Mouse (Mus musculus) kidney, embryonic 14.5 days (tissue): Measurements from ENCODE around the gene Gemin6. TPM values are rescaled to one million over a fixed set of nuclear protein-coding genes. Genes with fewer than 3 reads are reported as not detected.
"Not testable (repeated sequence)": the region's sequence is repeated elsewhere in the genome, so short reads cannot be mapped to it uniquely, and the experiment has no call there.

ENCODE experiments used
- ATAC-seq: fragments of 200-750 bp; cut with Nextera tagmentation; 2 replicates; pipeline ENCODE4 v1.8.0; 2017; ENCODE audit warnings: moderate number of reproducible peaks, mild to moderate bottlenecking, moderate TSS enrichment, moderate library complexity; ENCODE audit not compliant: low FRiP score, low TSS enrichment
- H3K27ac ChIP-seq: fragments of 300-500 bp; sonication (generic); 2 replicates; pipeline ENCODE4 v1.5.1; 2014; ENCODE audit warnings: low read depth, mild to moderate bottlenecking, low read length, moderate library complexity, mixed read lengths
- H3K27me3 ChIP-seq: fragments of 300-500 bp; sonication (generic); 2 replicates; pipeline ENCODE4 v1.6.1; 2014; ENCODE audit warnings: mild to moderate bottlenecking, low read length; ENCODE audit not compliant: control insufficient read depth, insufficient read depth
- H3K36me3 ChIP-seq: fragments of 300-500 bp; sonication (generic); 2 replicates; pipeline ENCODE4 v1.6.1; 2014; ENCODE audit warnings: low read length, mixed read lengths; ENCODE audit not compliant: control insufficient read depth, insufficient read depth
- H3K4me1 ChIP-seq: fragments of 300-500 bp; sonication (generic); 2 replicates; pipeline ENCODE4 v1.6.1; 2014; ENCODE audit warnings: low read length, mixed read lengths; ENCODE audit not compliant: control insufficient read depth, insufficient read depth
- H3K4me2 ChIP-seq: fragments of 300-500 bp; sonication (generic); replicated peaks from 2 replicates; pipeline ENCODE4 v1.6.1; 2014; ENCODE audit warnings: low read depth, mild to moderate bottlenecking, low read length
- H3K4me3 ChIP-seq: fragments of 300-500 bp; sonication (generic); 2 replicates; pipeline ENCODE4 v1.5.1; 2014; ENCODE audit warnings: mild to moderate bottlenecking, low read length
- H3K9ac ChIP-seq: fragments of 300-500 bp; sonication (generic); 2 replicates; pipeline ENCODE4 v1.6.1; 2014; ENCODE audit warnings: low read depth, mild to moderate bottlenecking, low read length, moderate library complexity
- H3K9me3 ChIP-seq: fragments of 300-500 bp; sonication (generic); 2 replicates; pipeline ENCODE4 v1.6.1; 2016; ENCODE audit warnings: low read length; ENCODE audit not compliant: control insufficient read depth
- WGBS: fragments of 180-500 bp; shearing (Covaris S2); extraction: QIAGEN DNeasy Blood & Tissue Kit; methylation state at CpG from one replicate; pipeline ENCODE4 v1.1.7; 2014; 5-methylcytosine and 5-hydroxymethylcytosine counted together
- polyA plus RNA-seq: library from polyadenylated mRNA; unstranded; fragments of >200 nt; fragmentation: Nextera tagmentation; extraction: Ambion mirVana; gene quantifications from 2 replicates; pipeline ENCODE4 v1.2.1, GENCODE M21; 2014

Gene Gemin6
- polyA plus RNA-seq, 1 experiment from 2014 or later = 49.0 TPM

GRCm38 (mm10) chr17:80243116-80243515, 18.9 kb downstream of the Gemin6 start:
- Histone ChIP-seq H3K9me3 (no peaks in the 10 kb centered on the region), H3K27ac (no peak overlapping the region), H3K27me3 (no peaks in the 10 kb centered on the region), H3K4me3 (no peak overlapping the region), H3K4me2 (no peak overlapping the region), H3K4me1 (no peaks in the 10 kb centered on the region), H3K36me3 (peaks cover 64% of the 10 kb centered on the region), H3K9ac (no peak overlapping the region)
- ATAC-seq = no peak
- 51% methylated on average over 13 of the region's 13 CpGs for WGBS

GRCm38 (mm10) chr17:80252757-80253525, 28.7 kb downstream of the Gemin6 start:
- Histone ChIP-seq H3K27me3 (no peaks in the 10 kb centered on the region), H3K36me3 (peaks cover 87% of the 10 kb centered on the region), H3K27ac (peak overlapping the region; percentile 2; the same call in 1 of the 2 replicates), H3K4me3 (no peak overlapping the region), H3K9me3 (no peaks in the 10 kb centered on the region), H3K4me2 (no peak overlapping the region), H3K4me1 (no peaks in the 10 kb centered on the region), H3K9ac (no peak overlapping the region)
- ATAC-seq = no peak; the same call in 1 of the 2 replicates
- WGBS = 56% methylated on average over 13 of the region's 13 CpGs

- 97% methylated on average over 5 of the region's 5 CpGs for WGBS
- no peak overlapping the region for H3K27ac ChIP-seq
- no peaks in the 10 kb centered on the region for H3K27me3 ChIP-seq
- H3K36me3 ChIP-seq = peaks cover 91% of the 10 kb centered on the region
- no peaks in the 10 kb centered on the region for H3K9me3 ChIP-seq
- no peak overlapping the region for H3K4me2 ChIP-seq
- no peak for ATAC-seq
- H3K4me1 ChIP-seq = no peaks in the 10 kb centered on the region
- H3K4me3 ChIP-seq = no peak overlapping the region
- H3K9ac ChIP-seq = no peak overlapping the region
Measured at GRCm38 (mm10) chr17:80254421-80254820, 30.2 kb downstream of the Gemin6 start.

GRCm38 (mm10) chr17:80255208-80255607, 31.0 kb downstream of the Gemin6 start:
- WGBS = 64% methylated on average over 13 of the region's 13 CpGs
- ATAC-seq = no peak

GRCm38 (mm10) chr17:80267065-80267464, 42.8 kb downstream of the Gemin6 start:
- H3K9me3 ChIP-seq = no peaks in the 10 kb centered on the region
- no peak overlapping the region for H3K9ac ChIP-seq
- no peaks in the 10 kb centered on the region for H3K27me3 ChIP-seq
- no peak for ATAC-seq
- WGBS = 95% methylated on average over 4 of the region's 4 CpGs
- no peaks in the 10 kb centered on the region for H3K4me1 ChIP-seq
- H3K4me3 ChIP-seq = no peak overlapping the region
- H3K4me2 ChIP-seq = no peak overlapping the region
- peaks cover 74% of the 10 kb centered on the region for H3K36me3 ChIP-seq
- H3K27ac ChIP-seq = no peak overlapping the region

More at GRCm38 (mm10) chr17:80255208-80255607, 31.0 kb downstream of the Gemin6 start:
- H3K9ac ChIP-seq = no peak overlapping the region
- H3K27ac ChIP-seq = no peak overlapping the region
- no peaks in the 10 kb centered on the region for H3K27me3 ChIP-seq
- H3K4me3 ChIP-seq = no peak overlapping the region
- no peaks in the 10 kb centered on the region for H3K9me3 ChIP-seq
- H3K4me1 ChIP-seq = no peaks in the 10 kb centered on the region
- peaks cover 91% of the 10 kb centered on the region for H3K36me3 ChIP-seq
- no peak overlapping the region for H3K4me2 ChIP-seq

GRCm38 (mm10) chr17:80268151-80268550, 43.9 kb downstream of the Gemin6 start:
- Histone ChIP-seq H3K9me3 (no peaks in the 10 kb centered on the region), H3K27ac (no peak overlapping the region), H3K36me3 (peaks cover 66% of the 10 kb centered on the region), H3K4me3 (no peak overlapping the region), H3K9ac (no peak overlapping the region), H3K27me3 (no peaks in the 10 kb centered on the region), H3K4me2 (no peak overlapping the region), H3K4me1 (no peaks in the 10 kb centered on the region)
- ATAC-seq = no peak
- 89% methylated on average over 3 of the region's 3 CpGs for WGBS

- H3K27ac ChIP-seq, ATAC-seq, H3K27me3 ChIP-seq, H3K9me3 ChIP-seq, H3K4me3 ChIP-seq, H3K4me2 ChIP-seq, H3K9ac ChIP-seq, H3K4me1 ChIP-seq: not testable (repeated sequence)
- H3K36me3 ChIP-seq = peaks cover 65% of the 10 kb centered on the region
- 97% methylated on average over 7 of the region's 7 CpGs for WGBS
Measured at GRCm38 (mm10) chr17:80270622-80271021, 46.4 kb downstream of the Gemin6 start.

Other genes with a start within 250 kb of the Gemin6 start
- gene Hnrnpll, start 162.1 kb upstream of the Gemin6 start, polyA plus RNA-seq = 75.2 and 90.1 TPM in 2 replicates
- gene Galm, start 97.0 kb upstream of the Gemin6 start, polyA plus RNA-seq = 14.1 and 16.4 TPM in 2 replicates
- gene Srsf7, start 17.1 kb upstream of the Gemin6 start, polyA plus RNA-seq = 756 and 811 TPM in 2 replicates
- 0.11 TPM in 1 of 2 replicates, not detected in the other for gene Ttc39d, start 17.0 kb upstream of the Gemin6 start, polyA plus RNA-seq
- gene Morn2, start 65.8 kb downstream of the Gemin6 start, polyA plus RNA-seq = 31.4 and 31.6 TPM in 2 replicates
- 10.0 and 17.4 TPM in 2 replicates for gene Dhx57, start 66.0 kb downstream of the Gemin6 start, polyA plus RNA-seq
- 1.3 and 2.2 TPM in 2 replicates for gene Arhgef33, start 83.0 kb downstream of the Gemin6 start, polyA plus RNA-seq
- 1.1 and 2.1 TPM in 2 replicates for gene Gm10190, start 149.1 kb downstream of the Gemin6 start, polyA plus RNA-seq